Mouse (Mus musculus) liver, embryonic 13.5 days (tissue): Measurements from ENCODE around the gene Arhgef18. TPM values are rescaled to one million over a fixed set of nuclear protein-coding genes. Genes with fewer than 3 reads are reported as not detected.

Experiments used
- ATAC-seq: fragments of 200-750 bp; cut with Nextera tagmentation; 2 replicates; pipeline ENCODE4 v1.8.0; 2017; ENCODE audit warnings: low read depth, mild to moderate bottlenecking, moderate number of reproducible peaks, moderate library complexity
- DNase-seq: peaks from one replicate; pipeline ENCODE4 v3.0.0; 2022
- H3K27ac ChIP-seq: fragments of 300-500 bp; sonication (generic); 2 replicates; pipeline ENCODE4 v1.5.1; 2015; ENCODE audit warnings: moderate library complexity, mild to moderate bottlenecking, inconsistent platforms
- H3K27me3 ChIP-seq: fragments of 300-500 bp; sonication (generic); 2 replicates; pipeline ENCODE4 v1.6.1; 2015; ENCODE audit warnings: mild to moderate bottlenecking, inconsistent platforms
- H3K36me3 ChIP-seq: fragments of 300-500 bp; sonication (generic); 2 replicates; pipeline ENCODE4 v1.6.1; 2015; ENCODE audit warnings: mild to moderate bottlenecking, inconsistent platforms
- H3K4me1 ChIP-seq: fragments of 300-500 bp; sonication (generic); replicated peaks from 2 replicates; pipeline ENCODE4 v1.6.1; 2015; ENCODE audit warnings: inconsistent platforms
- H3K4me2 ChIP-seq: fragments of 300-500 bp; sonication (generic); 2 replicates; pipeline ENCODE4 v1.6.1; 2015; ENCODE audit warnings: inconsistent platforms, mild to moderate bottlenecking, moderate library complexity
- H3K4me3 ChIP-seq: fragments of 300-500 bp; sonication (generic); replicated peaks from 2 replicates; pipeline ENCODE4 v1.5.1; 2015; ENCODE audit warnings: mild to moderate bottlenecking, inconsistent platforms
- H3K9ac ChIP-seq: fragments of 300-500 bp; sonication (generic); 2 replicates; pipeline ENCODE4 v1.6.1; 2015; ENCODE audit warnings: mild to moderate bottlenecking, inconsistent platforms
- H3K9me3 ChIP-seq: fragments of 300-500 bp; sonication (generic); replicated peaks from 2 replicates; pipeline ENCODE4 v1.6.1; 2016; ENCODE audit warnings: inconsistent platforms
- WGBS: fragments of 180-500 bp; shearing (Covaris S2); methylation state at CpG from one replicate; pipeline ENCODE4 v1.1.7; 2015; ENCODE audit not compliant: insufficient replicate concordance; 5-methylcytosine and 5-hydroxymethylcytosine counted together
- polyA plus RNA-seq: library from polyadenylated mRNA; unstranded; fragments of >200 nt; fragmentation: Nextera tagmentation; extraction: Ambion mirVana; gene quantifications from 2 replicates; pipeline ENCODE4 v1.2.1, GENCODE M21; 2015

Arhgef18 gene
- polyA plus RNA-seq, 1 experiment from 2014 or later, result 2.2 TPM

DNA sequence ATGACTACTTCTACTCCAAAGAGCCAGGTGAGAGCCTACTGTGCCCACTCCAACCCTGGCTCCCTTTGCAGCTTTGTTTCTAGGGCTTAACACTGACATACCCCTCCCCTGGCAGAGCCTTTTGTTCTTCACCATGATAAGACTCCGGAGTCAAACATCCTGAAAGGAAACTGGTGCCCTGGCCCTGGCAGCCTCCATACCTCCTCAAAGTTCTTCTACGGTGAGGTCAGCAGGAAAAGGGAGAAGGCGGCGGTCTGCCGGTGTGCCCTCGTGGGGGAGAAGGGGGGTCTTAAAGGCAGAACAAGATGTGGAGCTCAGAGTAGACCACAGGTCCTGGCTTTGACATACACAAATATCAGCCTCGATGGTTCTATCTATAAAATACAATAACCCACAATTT, 90.7 kb downstream of the Arhgef18 start:
- Histone ChIP-seq H3K36me3 (no peaks in the 10 kb centered on the region), H3K27me3 (peaks cover 4% of the 10 kb centered on the region; the same call in 1 of the 2 replicates), H3K4me3 (no peak overlapping the region), H3K27ac (no peak overlapping the region), H3K9me3 (no peaks in the 10 kb centered on the region), H3K9ac (no peak overlapping the region), H3K4me2 (no peak overlapping the region), H3K4me1 (peaks cover 4% of the 10 kb centered on the region)
- DNase-seq (no peak), ATAC-seq (no peak)
- WGBS, result 34% methylated on average over 7 of the region's 7 CpGs

DNA sequence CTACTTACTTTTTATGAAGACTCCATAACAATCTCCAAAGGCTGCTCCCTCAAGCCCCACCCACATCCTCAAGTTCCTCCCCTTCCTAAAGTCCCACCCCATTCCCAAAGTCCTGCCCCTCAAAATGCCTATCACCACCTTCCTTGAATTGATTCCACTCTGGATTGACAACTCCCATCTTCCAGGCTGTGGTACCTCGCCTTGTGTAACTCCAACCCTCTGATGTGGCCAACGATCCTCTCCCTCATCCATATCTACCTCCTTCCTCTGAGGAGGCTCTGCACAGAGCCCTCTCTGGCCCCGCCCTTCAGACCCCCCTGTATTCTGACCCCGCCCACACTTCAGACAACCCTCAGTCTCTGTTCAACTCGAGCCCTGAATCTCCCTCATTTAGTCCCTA, 92.4 kb downstream of the Arhgef18 start:
- no peak for DNase-seq
- Histone ChIP-seq H3K4me3 (no peak overlapping the region), H3K9me3 (no peaks in the 10 kb centered on the region), H3K4me1 (peaks cover 4% of the 10 kb centered on the region), H3K27me3 (peaks cover 4% of the 10 kb centered on the region; the same call in 1 of the 2 replicates), H3K4me2 (no peak overlapping the region), H3K9ac (no peak overlapping the region), H3K36me3 (no peaks in the 10 kb centered on the region), H3K27ac (no peak overlapping the region)
- 23% methylated on average over 5 of the region's 5 CpGs for WGBS
- no peak for ATAC-seq

- peaks cover 18% of the 10 kb centered on the region for H3K36me3 ChIP-seq
- H3K4me3 ChIP-seq, result peak within 1 kb of the TSS; percentile 72
- H3K27ac ChIP-seq, result no peak within 1 kb of the TSS
- peak within 1 kb of the TSS; percentile 86 for H3K4me2 ChIP-seq
- H3K4me1 ChIP-seq, result peaks cover 31% of the 10 kb centered on the region
- peak within 1 kb of the TSS; percentile 83 for H3K9ac ChIP-seq
- peak; percentile 52 for DNase-seq
- peaks cover 15% of the 10 kb centered on the region; the same call in 1 of the 2 replicates for H3K27me3 ChIP-seq
- peak; percentile 75 for ATAC-seq
- no peaks in the 10 kb centered on the region; the same call in 1 of the 2 replicates for H3K9me3 ChIP-seq
- WGBS, result under 1% methylated on average over 64 of the region's 64 CpGs
Measured at GRCm38 (mm10) chr8:3492901-3493844, 100.4 kb downstream of the Arhgef18 start, which contains the start of gene Zfp358. TSS of gene Zfp358 (plus strand) at chr8:3493138.

DNA sequence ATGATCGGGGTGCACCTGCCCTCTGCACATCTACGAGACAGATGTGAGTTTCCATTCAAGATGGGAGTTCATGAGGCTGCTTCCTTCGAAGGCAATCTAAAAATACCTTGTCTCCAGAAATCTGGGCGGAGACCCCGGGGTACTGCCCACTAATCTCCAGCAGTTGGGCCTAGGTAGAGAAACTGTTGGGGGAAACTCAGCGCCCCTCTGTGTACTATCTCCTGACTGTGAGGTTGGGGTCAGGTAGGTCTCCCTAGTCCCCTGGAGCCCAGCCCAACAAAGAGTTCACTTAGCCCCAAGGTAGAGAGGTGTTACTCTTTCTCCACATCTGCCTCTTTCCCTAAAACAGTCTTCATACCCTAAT, 101.0 kb downstream of the Arhgef18 start:
- Histone ChIP-seq H3K27ac (no peak overlapping the region), H3K4me3 (peak overlapping the region; percentile 72), H3K9me3 (no peaks in the 10 kb centered on the region; the same call in 1 of the 2 replicates), H3K4me1 (peaks cover 31% of the 10 kb centered on the region), H3K9ac (peak overlapping the region; percentile 83), H3K36me3 (peaks cover 18% of the 10 kb centered on the region), H3K27me3 (peaks cover 15% of the 10 kb centered on the region; the same call in 1 of the 2 replicates), H3K4me2 (peak overlapping the region; percentile 86)
- WGBS, result 20% methylated on average over 6 of the region's 6 CpGs
- no peak for ATAC-seq
- DNase-seq, result no peak

DNA sequence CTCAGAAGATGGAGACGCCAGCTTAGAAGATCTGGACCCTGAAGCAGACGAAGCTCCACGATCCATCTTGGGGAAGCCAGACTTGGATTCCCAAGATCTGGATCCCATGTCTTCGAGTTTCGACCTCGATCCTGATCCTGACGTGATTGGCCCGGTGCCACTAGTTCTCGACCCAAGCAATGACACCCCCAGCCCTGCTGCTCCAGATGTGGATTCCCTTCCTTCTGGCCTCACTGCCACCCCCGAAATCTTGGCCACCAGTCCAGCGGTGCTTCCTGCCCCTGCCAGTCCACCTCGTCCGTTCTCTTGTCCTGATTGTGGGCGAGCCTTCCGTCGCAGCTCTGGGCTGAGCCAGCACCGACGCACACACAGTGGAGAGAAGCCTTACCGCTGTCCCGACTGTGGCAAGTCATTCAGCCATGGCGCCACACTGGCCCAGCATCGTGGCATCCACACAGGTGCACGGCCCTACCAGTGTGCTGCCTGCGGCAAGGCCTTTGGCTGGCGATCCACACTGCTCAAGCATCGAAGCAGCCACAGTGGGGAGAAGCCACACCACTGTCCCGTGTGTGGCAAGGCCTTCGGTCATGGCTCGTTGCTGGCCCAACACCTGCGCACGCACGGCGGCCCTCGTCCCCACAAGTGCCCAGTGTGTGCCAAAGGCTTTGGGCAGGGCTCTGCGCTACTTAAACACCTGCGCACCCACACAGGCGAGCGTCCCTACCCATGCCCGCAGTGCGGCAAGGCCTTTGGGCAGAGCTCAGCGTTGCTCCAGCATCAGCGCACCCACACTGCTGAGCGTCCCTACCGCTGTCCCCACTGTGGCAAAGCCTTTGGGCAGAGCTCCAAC, 103.0 kb downstream of the Arhgef18 start:
- Histone ChIP-seq H3K4me2 (no peak overlapping the region), H3K9me3 (no peaks in the 10 kb centered on the region; the same call in 1 of the 2 replicates), H3K27ac (no peak overlapping the region), H3K27me3 (peaks cover 15% of the 10 kb centered on the region; the same call in 1 of the 2 replicates), H3K36me3 (peaks cover 18% of the 10 kb centered on the region), H3K9ac (no peak overlapping the region), H3K4me3 (no peak overlapping the region), H3K4me1 (peaks cover 43% of the 10 kb centered on the region)
- no peak for DNase-seq
- ATAC-seq, result no peak
- 84% methylated on average over 44 of the region's 44 CpGs for WGBS

DNA sequence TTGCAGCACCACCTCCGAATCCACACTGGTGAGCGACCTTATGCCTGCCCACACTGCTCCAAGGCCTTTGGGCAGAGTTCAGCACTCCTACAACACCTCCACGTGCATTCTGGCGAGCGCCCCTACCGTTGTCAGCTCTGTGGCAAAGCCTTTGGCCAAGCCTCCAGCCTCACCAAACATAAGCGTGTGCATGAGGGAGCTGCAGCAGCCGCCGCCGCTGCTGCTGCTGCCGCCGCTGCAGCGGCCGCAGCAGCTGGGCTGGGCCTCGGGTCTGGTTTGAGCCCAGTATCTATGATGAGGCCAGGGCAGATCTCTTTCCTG, 103.6 kb downstream of the Arhgef18 start:
- Histone ChIP-seq H3K36me3 (peaks cover 18% of the 10 kb centered on the region), H3K4me3 (no peak overlapping the region), H3K9me3 (no peaks in the 10 kb centered on the region; the same call in 1 of the 2 replicates), H3K27me3 (peaks cover 15% of the 10 kb centered on the region; the same call in 1 of the 2 replicates), H3K27ac (no peak overlapping the region), H3K9ac (no peak overlapping the region), H3K4me2 (no peak overlapping the region), H3K4me1 (peaks cover 49% of the 10 kb centered on the region)
- ATAC-seq (no peak), DNase-seq (no peak)
- 87% methylated on average over 15 of the region's 15 CpGs for WGBS

DNA sequence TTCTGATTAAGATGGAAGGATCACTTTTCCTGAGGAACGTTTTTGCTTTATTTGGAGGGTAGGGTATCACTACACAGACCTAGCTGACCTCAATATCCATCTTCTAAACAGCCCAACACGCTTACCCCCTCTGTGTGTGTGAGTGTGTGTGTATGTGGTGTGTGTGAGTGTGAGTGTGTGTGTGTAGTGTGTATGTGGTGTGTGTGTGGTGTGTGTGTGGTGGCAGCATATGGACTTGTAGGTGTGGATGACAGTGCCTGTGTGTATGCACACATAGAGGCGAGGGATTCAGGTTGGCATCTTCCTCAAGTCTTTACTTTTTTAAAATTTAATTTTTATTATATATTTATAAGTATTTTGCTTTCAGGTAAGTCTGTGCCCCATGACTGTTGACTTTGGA, 105.8 kb downstream of the Arhgef18 start:
- Histone ChIP-seq H3K9me3 (no peaks in the 10 kb centered on the region; the same call in 1 of the 2 replicates), H3K4me1 (peaks cover 49% of the 10 kb centered on the region), H3K4me3 (no peak overlapping the region), H3K27ac (no peak overlapping the region), H3K27me3 (no peaks in the 10 kb centered on the region), H3K36me3 (peaks cover 18% of the 10 kb centered on the region), H3K4me2 (no peak overlapping the region), H3K9ac (no peak overlapping the region)
- 77% methylated on average over 3 of the region's 3 CpGs for WGBS
- DNase-seq (no peak), ATAC-seq (no peak)

DNA sequence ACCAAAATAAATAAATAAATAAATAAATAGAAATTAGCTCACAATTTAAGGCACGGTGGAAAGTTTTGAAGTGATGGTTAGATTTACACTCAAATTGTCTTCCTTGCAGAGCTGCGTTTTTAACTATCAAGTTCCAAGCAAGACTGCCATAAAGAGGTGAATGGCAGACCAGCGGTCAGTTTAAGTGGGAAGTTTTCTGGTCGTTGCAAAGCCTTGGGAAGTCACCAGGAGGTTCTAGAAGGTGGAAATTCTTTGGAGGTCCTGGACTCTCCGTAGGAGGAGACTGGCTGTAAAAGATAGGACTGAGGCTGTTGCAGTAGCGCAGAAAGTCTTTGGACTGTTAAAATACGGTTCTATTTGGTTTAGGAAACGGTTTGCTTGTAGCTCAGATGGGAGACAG, 106.9 kb downstream of the Arhgef18 start:
- 3% methylated on average over 8 of the region's 8 CpGs for WGBS
- DNase-seq, result no peak
- no peak for ATAC-seq

DNA sequence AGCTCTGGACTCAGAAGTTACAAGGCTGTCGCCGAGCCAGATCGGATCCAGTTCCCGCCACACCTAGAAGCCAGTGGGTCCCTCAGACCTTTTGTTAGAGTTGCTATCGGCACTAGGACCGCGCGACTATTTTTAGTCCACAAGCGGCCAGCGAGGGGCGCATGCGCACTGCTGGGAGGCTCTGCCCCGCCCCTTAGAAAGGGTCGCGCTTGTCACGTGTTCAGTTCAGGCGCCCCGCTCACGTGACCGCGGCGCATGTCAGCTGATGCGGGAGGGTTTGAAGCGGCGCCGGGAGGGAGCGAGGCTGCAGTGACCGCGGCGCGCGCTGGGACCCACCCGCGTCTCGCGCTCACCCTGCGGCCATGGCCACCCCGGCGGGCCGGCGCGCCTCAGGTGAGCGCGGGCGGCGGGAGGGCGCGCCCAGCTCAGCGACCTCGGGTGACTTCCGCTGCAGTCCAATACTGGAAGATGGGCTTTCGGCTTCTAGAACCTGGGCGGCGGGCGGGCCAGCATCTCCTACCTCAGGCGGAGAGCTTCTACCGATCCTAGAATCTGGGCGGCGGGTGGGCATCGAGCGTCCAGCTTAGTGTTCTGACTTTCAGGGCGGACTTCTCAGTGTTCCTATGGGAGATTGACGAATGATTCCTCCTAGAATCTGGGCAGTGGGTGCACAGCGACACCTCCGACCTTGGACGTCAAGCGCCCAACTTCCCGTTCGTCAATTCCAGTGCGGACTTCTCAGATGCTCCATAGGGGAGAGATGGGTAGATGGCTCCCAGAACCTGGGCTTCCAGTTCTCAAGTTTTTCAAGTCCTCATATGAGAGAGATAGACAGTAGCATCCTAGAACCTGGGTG, 107.7 kb downstream of the Arhgef18 start, which contains the start of gene Mcoln1:
Gene Mcoln1 (plus strand): TSS at position 223 of the 856 bp plus-strand sequence.
- Histone ChIP-seq H3K4me1 (peaks cover 35% of the 10 kb centered on the region), H3K27ac (peak within 1 kb of the TSS; percentile 85), H3K4me3 (peak within 1 kb of the TSS; percentile 82), H3K9ac (peak within 1 kb of the TSS; percentile 93), H3K36me3 (peaks cover 17% of the 10 kb centered on the region), H3K27me3 (no peaks in the 10 kb centered on the region), H3K9me3 (no peaks in the 10 kb centered on the region; the same call in 1 of the 2 replicates), H3K4me2 (peak within 1 kb of the TSS; percentile 95)
- DNase-seq (peak; percentile 98), ATAC-seq (peak; percentile 92)
- WGBS, result under 1% methylated on average over 70 of the region's 70 CpGs

More for the DNA sequence above, 106.9 kb downstream of the Arhgef18 start:
- peaks cover 38% of the 10 kb centered on the region for H3K4me1 ChIP-seq
- H3K27me3 ChIP-seq, result no peaks in the 10 kb centered on the region
- peak overlapping the region; percentile 82 for H3K4me3 ChIP-seq
- no peaks in the 10 kb centered on the region; the same call in 1 of the 2 replicates for H3K9me3 ChIP-seq
- peaks cover 20% of the 10 kb centered on the region for H3K36me3 ChIP-seq
- peak overlapping the region; percentile 95 for H3K4me2 ChIP-seq
- peak overlapping the region; percentile 93 for H3K9ac ChIP-seq
- peak overlapping the region; percentile 85 for H3K27ac ChIP-seq

- Histone ChIP-seq H3K4me3 (no peak overlapping the region), H3K4me1 (peaks cover 30% of the 10 kb centered on the region), H3K27me3 (no peaks in the 10 kb centered on the region), H3K27ac (no peak overlapping the region), H3K36me3 (peaks cover 18% of the 10 kb centered on the region), H3K4me2 (no peak overlapping the region), H3K9me3 (no peaks in the 10 kb centered on the region), H3K9ac (no peak overlapping the region)
- WGBS, result 45% methylated on average over 4 of the region's 4 CpGs
- no peak for ATAC-seq
- no peak for DNase-seq
Measured at GRCm38 (mm10) chr8:3502217-3502616, 109.4 kb downstream of the Arhgef18 start.
